Mouse (Mus musculus): ENCODE results near the gene Npcd.

GRCm38 (mm10) chr15:79775662-79776061, 58.4 kb downstream of the Npcd start:
- TF ChIP-seq CTCF (IDR thresholded peaks at IDR 0.05; ENCODE audit: insufficient read depth, low read depth, low read length) (no peak), POLR2A (IDR thresholded peaks at IDR 0.05; ENCODE audit: insufficient read depth, low read depth, low read length) (no peak)

Data from olfactory bulb, adult 2 months (tissue).